Mouse (Mus musculus): ENCODE measurements around the gene Car10.
"Not testable (repeated sequence)": the region's sequence is repeated elsewhere in the genome, so short reads cannot be mapped to it uniquely, and the experiment has no call there.

DNA sequence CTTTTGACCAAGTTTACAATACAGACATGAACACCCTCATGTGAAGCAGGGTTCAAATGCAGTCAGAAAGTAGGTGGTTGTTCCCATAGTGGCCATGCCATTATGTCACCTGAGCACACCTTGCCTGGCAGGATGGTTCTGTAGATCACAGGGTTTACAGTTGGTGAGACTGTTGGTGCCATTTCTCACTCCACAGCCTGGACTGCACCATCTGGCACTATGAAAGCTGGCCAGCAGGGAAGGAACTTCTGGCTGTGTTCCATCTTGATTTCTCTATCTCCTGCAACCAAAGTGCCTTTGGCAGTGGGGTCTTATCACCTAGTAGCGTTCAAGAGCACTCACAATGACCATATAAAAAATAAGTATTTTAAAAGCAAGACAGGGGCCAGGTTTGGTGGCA lies 303.3 kb downstream of the Car10 start:
- TF ChIP-seq POLR2A (IDR thresholded peaks at IDR 0.05; ENCODE audit: insufficient read length, low read depth); USF1 (IDR thresholded peaks at IDR 0.05; ENCODE audit: low read depth); TCF12 (IDR thresholded peaks at IDR 0.05; ENCODE audit: insufficient read depth, poor library complexity, severe bottlenecking): not testable (repeated sequence)
